Mouse (Mus musculus) frontal cortex, adult (tissue): ENCODE measurements at regions not wholly inside any gene's neighbourhood (a gene's known extent, or its start where the extent isn't known, plus 50 kb on each side); places are given as distances from the start of the nearest gene placed in this dataset.
"Not testable (repeated sequence)": the region's sequence is repeated elsewhere in the genome, so short reads cannot be mapped to it uniquely, and the experiment has no call there.

Source experiments
- ATAC-seq: cut with Nextera tagmentation; 2 replicates; pipeline ENCODE4 v1.9.2; 2017; ENCODE audit warnings: mild to moderate bottlenecking, moderate library complexity, mixed read lengths; ENCODE audit not compliant: low TSS enrichment

DNA sequence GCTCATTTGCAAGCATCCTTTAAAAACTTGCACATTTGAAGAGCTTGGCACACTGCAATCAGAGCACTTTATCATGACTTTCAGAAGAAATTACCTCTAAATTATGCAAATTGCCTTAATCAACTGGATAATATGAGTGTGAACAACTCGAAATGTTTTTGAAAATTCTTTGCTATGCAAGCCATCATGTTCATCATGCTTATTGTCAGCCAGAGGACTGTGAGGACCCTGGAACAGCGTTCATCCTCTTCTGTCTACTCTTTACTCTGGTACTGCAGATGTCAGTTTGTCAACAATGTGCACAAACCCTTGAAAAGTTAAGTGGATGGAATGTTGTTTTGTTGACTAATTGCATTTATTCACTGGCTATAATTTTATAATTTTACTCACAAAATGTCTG, 1899.9 kb upstream of the Slc39a10 start:
- ATAC-seq, result no peak; the same call in 1 of the 2 replicates

DNA sequence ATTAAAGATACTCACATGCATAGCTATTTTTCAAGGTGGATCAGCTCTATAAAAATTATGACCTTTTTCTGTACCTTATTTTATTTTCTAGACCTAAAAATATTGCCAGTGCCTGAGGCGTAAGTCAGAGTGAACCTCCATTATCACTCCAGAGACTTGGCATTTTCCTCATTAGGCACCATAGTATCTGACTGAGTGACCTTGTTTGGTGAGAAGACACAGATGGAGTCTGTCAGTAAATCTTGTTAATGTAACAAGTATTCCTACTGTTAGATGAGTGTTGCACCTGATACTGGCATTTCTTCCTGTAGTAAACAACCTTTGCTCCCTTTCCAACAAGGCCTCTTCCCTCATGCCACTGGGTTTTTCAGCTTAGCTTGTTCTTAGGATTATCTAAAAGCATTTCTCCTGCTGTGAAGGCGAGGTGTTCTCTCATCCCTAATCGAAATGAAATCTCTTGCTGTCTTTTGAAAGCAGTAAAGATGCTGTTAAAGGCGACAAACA, 1860.7 kb upstream of the Slc39a10 start:
- no peak for ATAC-seq

DNA sequence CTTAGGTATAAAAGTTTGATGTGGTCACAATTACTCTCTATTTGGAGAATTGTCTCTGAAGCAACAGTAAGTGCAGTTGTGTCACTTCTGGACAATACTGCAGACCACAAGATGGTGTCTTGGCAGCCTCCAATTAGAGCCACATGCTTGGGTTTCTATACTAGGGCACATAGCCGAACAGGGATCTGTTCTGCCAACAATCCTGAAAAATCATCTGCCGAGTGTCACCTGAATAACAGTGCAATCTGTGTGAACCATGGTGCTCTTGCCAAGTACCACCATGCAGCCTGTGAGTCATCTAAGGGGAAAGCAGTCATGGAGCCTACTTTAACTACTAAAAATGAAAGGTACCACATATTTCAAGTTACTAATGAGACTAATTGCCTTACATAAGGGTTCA, 1840.9 kb upstream of the Slc39a10 start:
- peak; percentile 34; the same call in 1 of the 2 replicates for ATAC-seq

- ATAC-seq, result not testable (repeated sequence)
Measured at GRCm38 (mm10) chr1:48708606-48709005, 1816.0 kb upstream of the Slc39a10 start.
